Mouse (Mus musculus): ENCODE results near the gene Tmem251.

- TF ChIP-seq CTCF (IDR thresholded peaks at IDR 0.05; ENCODE audit: borderline replicate concordance, insufficient read depth, low read depth, low read length) (no peak), POLR2A (IDR thresholded peaks at IDR 0.05; ENCODE audit: borderline replicate concordance, insufficient read depth, low read length) (no peak)
Measured at GRCm38 (mm10) chr12:102714116-102714515, 29.4 kb upstream of the Tmem251 start.
